Mouse (Mus musculus) lung, adult 2 months (tissue): ENCODE data around the gene Magi1. TPM values are rescaled to one million over a fixed set of nuclear protein-coding genes. Genes with fewer than 3 reads are reported as not detected.

Source experiments
- DNase-seq: peaks from one replicate; pipeline ENCODE4 v3.0.0; 2022
- H3K4me1 ChIP-seq: fragments of 200-500 bp; 2 replicates; pipeline ENCODE4 v1.6.1; 2011; ENCODE audit warnings: low read length; ENCODE audit not compliant: control insufficient read depth, insufficient read depth
- H3K4me3 ChIP-seq: fragments of 200-500 bp; replicated peaks from 2 replicates; pipeline ENCODE3; 2011; ENCODE audit warnings: low read depth, mild to moderate bottlenecking, control low read depth, low read length; ENCODE audit errors: extremely low read depth
- CTCF ChIP-seq: fragments of 200-500 bp; IDR thresholded peaks from 2 replicates; pipeline ENCODE4 v1.5.1; 2011; ENCODE audit warnings: mild to moderate bottlenecking, low read length, control low read depth; ENCODE audit not compliant: insufficient read depth
- POLR2A ChIP-seq: fragments of 200-500 bp; IDR thresholded peaks from 2 replicates; pipeline ENCODE4 v1.6.1; 2011; ENCODE audit warnings: low read depth, mild to moderate bottlenecking, control low read depth, low read length, borderline replicate concordance; ENCODE audit errors: extremely low read depth
- WGBS: fragments of 180-500 bp; shearing (Covaris S2); methylation state at CpG from one replicate; pipeline ENCODE4 v1.1.7; 2018; 5-methylcytosine and 5-hydroxymethylcytosine counted together
- polyA plus RNA-seq: library from polyadenylated mRNA; depleted of rRNA; stranded (reverse); fragments of >200 nt; gene quantifications from 2 replicates; pipeline ENCODE4 v1.2.3, GENCODE M21; 2012

Gene Magi1
- polyA plus RNA-seq, 1 experiment: 12.3 TPM

- WGBS: 74% methylated on average over 5 of the region's 5 CpGs
- TF ChIP-seq POLR2A (no peak), CTCF (no peak)
- no peak for DNase-seq
- Histone ChIP-seq H3K4me1 (peaks cover 6% of the 10 kb centered on the region; the same call in 1 of the 2 replicates), H3K4me3 (no peak overlapping the region)
Measured at GRCm38 (mm10) chr6:94260831-94261230, 22.9 kb downstream of the Magi1 start.

- no peak for DNase-seq
- no peak for TF ChIP-seq CTCF
- no peak for TF ChIP-seq POLR2A
- WGBS: 99% methylated on average over 2 of the region's 2 CpGs
Measured at GRCm38 (mm10) chr6:94259981-94260380, 23.7 kb downstream of the Magi1 start.

GRCm38 (mm10) chr6:94257831-94258173, 25.9 kb downstream of the Magi1 start:
- TF ChIP-seq POLR2A: no peak
- no peak for TF ChIP-seq CTCF
- H3K4me1 ChIP-seq: no peaks in the 10 kb centered on the region
- H3K4me3 ChIP-seq: no peak overlapping the region
- WGBS: 72% methylated on average over 3 of the region's 3 CpGs
- DNase-seq: no peak

More at GRCm38 (mm10) chr6:94259981-94260380, 23.7 kb downstream of the Magi1 start:
- Histone ChIP-seq H3K4me3 (no peak overlapping the region), H3K4me1 (peaks cover 6% of the 10 kb centered on the region; the same call in 1 of the 2 replicates)

- WGBS: 65% methylated on average over 12 of the region's 12 CpGs
- DNase-seq: no peak
- no peak overlapping the region for H3K4me3 ChIP-seq
- H3K4me1 ChIP-seq: no peaks in the 10 kb centered on the region
- TF ChIP-seq CTCF: no peak
- TF ChIP-seq POLR2A: no peak
Measured at GRCm38 (mm10) chr6:94256982-94257830, 26.5 kb downstream of the Magi1 start.

- H3K4me1 ChIP-seq: no peaks in the 10 kb centered on the region
- H3K4me3 ChIP-seq: no peak overlapping the region
- TF ChIP-seq POLR2A: no peak
- no peak for TF ChIP-seq CTCF
- WGBS: 32% methylated on average over 8 of the region's 8 CpGs
- DNase-seq: no peak
Measured at GRCm38 (mm10) chr6:94253943-94254342, 29.8 kb downstream of the Magi1 start.

- DNase-seq: no peak
- TF ChIP-seq POLR2A: no peak
- no peak for TF ChIP-seq CTCF
- no peaks in the 10 kb centered on the region for H3K4me1 ChIP-seq
- 78% methylated on average over 8 of the region's 8 CpGs for WGBS
- no peak overlapping the region for H3K4me3 ChIP-seq
Measured at GRCm38 (mm10) chr6:94251358-94251945, 32.3 kb downstream of the Magi1 start.

GRCm38 (mm10) chr6:94249286-94249790, 34.4 kb downstream of the Magi1 start:
- TF ChIP-seq CTCF: no peak
- TF ChIP-seq POLR2A: no peak
- no peak overlapping the region for H3K4me3 ChIP-seq
- DNase-seq: no peak
- WGBS: 80% methylated on average over 9 of the region's 9 CpGs
- H3K4me1 ChIP-seq: no peaks in the 10 kb centered on the region

GRCm38 (mm10) chr6:94241251-94241650, 42.5 kb downstream of the Magi1 start:
- no peak for DNase-seq

GRCm38 (mm10) chr6:94238643-94239042, 45.1 kb downstream of the Magi1 start:
- TF ChIP-seq POLR2A (no peak), CTCF (no peak)
- peaks cover 2% of the 10 kb centered on the region; the same call in 1 of the 2 replicates for H3K4me1 ChIP-seq
- no peak for DNase-seq
- 61% methylated on average over 2 of the region's 2 CpGs for WGBS
- no peak overlapping the region for H3K4me3 ChIP-seq

More at GRCm38 (mm10) chr6:94241251-94241650, 42.5 kb downstream of the Magi1 start:
- Histone ChIP-seq H3K4me1 (peaks cover 2% of the 10 kb centered on the region; the same call in 1 of the 2 replicates), H3K4me3 (no peak overlapping the region)
- 61% methylated on average over 6 of the region's 6 CpGs for WGBS
- TF ChIP-seq POLR2A (no peak), CTCF (no peak)

GRCm38 (mm10) chr6:94236899-94237298, 46.8 kb downstream of the Magi1 start:
- 65% methylated on average over 2 of the region's 2 CpGs for WGBS
- TF ChIP-seq POLR2A: no peak
- TF ChIP-seq CTCF: no peak
- Histone ChIP-seq H3K4me3 (no peak overlapping the region), H3K4me1 (peaks cover 2% of the 10 kb centered on the region; the same call in 1 of the 2 replicates)
- no peak for DNase-seq
